Mouse (Mus musculus) cerebellum, postnatal 10 days (tissue): ENCODE data around the gene Fosl2.
"Not testable (repeated sequence)": the region's sequence is repeated elsewhere in the genome, so short reads cannot be mapped to it uniquely, and the experiment has no call there.

Source experiments
- DNase-seq, 2 experiments: peaks; one replicate each; pipeline ENCODE4 v3.0.0; 2021; ENCODE audit warnings: mixed read lengths in 2 of 2

Gene Fosl2

GRCm38 (mm10) chr5:32134051-32134732 is 1.4 kb upstream of the Fosl2 start:
- DNase-seq = peak in 1 of 2 experiments; percentile 35

GRCm38 (mm10) chr5:32134903-32135335 is 682 bp upstream of the Fosl2 start:
- DNase-seq = no peak

GRCm38 (mm10) chr5:32136301-32136863 is 781 bp downstream of the Fosl2 start:
- peak; percentile 69 to 70 for DNase-seq

DNA sequence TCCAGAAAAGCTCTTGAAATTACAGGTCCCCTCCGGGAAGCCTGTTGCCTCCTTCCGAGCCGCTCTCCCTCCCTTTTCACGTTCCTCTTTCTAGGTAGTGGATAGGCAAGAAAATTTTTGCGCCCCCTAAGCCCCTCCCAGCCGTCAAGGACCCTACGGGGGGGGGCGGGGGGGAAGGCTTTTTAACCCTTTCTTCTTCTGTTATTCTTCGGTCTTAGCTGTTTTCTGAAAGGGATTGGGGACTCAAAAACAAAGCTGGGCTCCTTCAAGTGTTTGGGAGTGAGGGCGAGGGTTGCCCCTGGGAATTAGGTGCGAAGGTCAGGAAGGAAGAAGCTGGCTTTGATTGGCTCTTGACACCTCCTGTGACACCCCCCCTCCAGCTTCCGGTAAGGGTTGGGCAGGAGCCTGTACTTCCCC is 1.5 kb downstream of the Fosl2 start:
- DNase-seq = peak in 1 of 2 experiments; percentile 47

GRCm38 (mm10) chr5:32138446-32139195 is 3.0 kb downstream of the Fosl2 start:
- DNase-seq = no peak

DNA sequence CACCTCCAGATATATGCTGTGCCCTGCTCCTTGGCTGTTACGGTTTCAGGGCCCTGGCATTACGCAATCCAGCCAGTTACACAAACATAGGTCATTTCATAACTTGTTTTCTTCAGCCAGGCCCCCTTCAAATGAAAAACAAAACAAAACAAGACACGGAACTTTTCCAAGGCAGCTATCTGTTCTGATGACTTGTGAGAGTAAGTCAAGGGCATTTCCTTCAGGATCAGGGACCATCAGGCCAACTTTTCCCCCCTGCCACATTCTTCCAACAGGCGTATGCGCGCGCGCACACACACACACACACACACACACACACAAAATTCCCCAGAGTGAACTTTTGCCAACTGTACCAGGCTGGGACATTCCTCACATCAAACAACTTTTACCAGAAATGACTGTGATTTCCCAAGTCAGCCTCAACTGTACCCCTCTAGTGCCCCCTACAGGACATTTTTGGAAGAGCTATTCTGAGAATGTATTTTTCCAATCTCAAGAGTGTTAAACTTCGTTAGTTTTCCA is 4.0 kb downstream of the Fosl2 start:
- peak; percentile 67 to 91 for DNase-seq

DNA sequence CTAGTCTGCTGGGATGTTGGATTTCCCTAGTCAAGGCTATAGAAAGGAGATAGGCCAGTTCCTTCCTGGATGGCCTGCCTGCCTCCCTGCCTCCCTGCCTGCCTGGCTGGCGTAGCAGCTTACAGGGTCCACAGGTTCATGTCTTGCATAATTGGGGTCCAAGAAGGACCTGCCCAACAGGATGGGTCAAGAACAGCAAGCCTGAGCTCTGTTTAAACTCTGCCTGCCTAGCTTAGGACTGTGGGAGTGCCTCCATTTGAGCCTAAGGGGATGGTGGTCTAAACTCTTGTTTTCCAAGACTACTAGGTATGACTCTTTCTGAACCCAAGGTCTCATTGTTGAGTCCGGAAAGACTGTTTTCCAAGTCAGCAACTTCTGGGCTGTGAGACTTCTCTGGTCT is 6.3 kb downstream of the Fosl2 start:
- DNase-seq = no peak

- DNase-seq = no peak
Measured at GRCm38 (mm10) chr5:32143433-32143970, 7.9 kb downstream of the Fosl2 start.

DNA sequence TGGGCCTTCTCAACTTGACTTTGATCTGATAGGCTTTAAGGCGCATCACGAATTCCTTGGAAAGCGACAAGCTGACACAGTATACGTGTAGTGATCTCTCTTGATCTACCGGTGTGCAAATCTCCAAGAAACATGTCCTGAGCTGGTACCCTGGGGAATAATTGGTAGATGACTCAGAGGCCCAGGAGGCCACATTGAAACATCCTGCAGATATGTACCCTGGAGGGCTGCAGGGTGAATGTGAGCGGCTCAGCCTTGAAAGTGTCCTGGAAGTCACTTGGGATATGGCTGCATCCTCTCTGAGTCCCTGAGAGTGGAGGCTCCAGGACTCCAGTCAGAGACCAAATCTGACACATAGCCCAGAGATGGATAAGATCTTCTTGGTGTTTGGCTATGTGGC is 10.7 kb downstream of the Fosl2 start:
- DNase-seq = no peak

DNA sequence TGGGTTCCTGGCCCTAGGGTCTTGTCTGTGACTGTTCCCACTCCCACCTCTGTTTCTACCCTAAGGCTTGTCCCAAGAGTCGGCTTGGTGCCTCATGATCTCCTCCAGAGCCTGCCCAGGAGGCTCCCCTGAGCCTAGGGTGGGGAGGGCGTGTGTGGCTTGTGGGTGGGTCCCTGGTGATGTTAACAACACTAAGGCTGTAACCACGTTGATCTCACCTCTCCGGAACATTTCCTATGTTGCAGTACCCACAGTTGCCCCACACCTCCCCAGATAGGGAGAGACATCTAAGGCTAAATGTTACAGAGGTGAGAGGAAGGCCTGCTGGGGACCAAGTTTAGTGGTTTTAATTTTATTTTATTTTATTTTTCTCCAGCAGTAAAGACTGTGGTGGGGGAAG is 13.0 kb downstream of the Fosl2 start:
- no peak for DNase-seq

DNA sequence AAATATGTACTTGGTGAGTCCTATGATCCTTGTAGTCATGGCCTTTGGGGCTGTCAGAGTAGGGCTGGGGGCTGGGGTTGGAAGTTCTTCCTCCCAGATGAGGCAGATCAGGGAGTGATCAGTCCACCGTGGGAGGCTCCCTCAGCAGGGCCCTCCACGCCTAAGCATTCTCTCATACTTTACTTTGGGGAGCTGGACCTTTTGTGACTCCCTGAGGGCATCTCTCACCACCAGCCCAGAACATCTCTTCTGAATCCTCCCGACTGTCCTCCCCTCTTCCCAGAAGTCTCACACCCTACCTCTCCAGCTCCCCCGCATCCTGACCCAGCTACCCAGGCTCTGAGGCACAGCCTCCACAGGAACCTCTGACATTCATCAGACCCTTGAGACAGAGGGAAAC is 15.6 kb downstream of the Fosl2 start:
- DNase-seq = no peak

GRCm38 (mm10) chr5:32152725-32153417 is 17.3 kb downstream of the Fosl2 start:
- DNase-seq = no peak

- no peak for DNase-seq
Measured at GRCm38 (mm10) chr5:32153418-32153740, 17.8 kb downstream of the Fosl2 start.

GRCm38 (mm10) chr5:32153791-32154490 is 18.3 kb downstream of the Fosl2 start:
- DNase-seq = peak; percentile 74 to 76

- no peak for DNase-seq
Measured at GRCm38 (mm10) chr5:32154931-32155688, 19.5 kb downstream of the Fosl2 start.

DNA sequence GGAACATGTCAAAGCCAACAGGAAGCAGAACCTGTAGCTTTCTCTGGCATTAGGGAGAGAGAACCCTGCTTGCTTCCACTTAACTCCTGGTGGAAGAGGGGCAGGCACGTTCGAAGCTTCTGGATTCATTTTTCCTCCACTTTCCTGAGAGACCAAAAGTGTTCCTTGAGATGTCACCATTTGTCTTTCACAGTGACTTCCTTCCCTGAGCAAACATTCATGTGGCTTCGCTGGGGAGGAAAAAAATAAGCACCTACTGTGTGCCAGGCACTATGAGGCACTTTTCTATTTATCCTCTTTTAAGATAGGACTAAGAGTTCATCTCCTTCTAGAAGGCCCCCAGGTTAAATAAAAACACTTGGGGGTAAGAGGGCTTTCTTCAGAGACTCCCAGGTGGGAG is 20.3 kb downstream of the Fosl2 start:
- DNase-seq = no peak

DNA sequence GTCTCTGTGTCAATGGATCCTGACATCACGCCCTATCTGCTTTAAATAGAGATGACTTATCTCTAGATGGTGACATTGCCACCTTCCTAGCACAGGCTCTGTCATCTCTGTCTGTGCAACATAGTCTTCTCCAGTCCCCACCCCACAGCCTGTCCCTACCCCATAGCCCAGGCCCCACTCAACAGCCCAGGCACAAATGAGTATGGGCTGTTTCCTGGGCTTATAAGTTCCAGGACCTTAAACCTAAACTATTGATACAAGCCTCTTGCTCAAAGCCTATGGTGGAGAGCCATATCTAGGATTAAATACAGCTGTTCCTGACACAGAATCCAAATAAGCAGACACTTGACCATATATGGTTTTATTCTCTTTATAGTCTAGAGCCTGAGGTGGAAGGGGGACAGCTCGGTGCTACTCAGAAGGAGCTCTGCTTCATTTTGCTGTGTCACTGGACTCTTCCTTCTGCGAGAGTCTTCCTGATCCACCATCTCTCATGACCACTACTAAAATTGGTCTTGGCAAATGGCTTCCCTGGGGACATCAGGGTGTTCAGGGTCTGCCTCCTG is 28.0 kb downstream of the Fosl2 start:
- DNase-seq = no peak

DNA sequence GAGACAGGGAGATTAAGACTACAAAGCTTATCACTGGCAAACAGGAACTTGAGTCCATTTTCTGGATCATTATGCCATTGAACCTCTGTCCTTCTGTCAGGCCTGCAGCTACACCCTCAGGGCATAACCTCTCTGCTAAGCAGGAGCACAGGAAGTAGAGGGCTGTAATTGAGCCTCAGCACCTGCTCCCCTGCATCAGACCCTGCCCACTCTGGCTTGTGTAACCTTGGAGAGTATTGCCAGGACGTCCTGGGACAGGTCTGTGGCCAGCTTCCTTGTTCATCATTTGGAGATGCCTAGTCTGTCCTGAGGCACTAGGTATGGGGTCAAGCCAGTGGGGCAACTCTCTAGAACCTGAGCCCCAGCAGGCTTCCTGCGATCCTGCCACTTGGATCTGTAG is 36.6 kb downstream of the Fosl2 start:
- no peak for DNase-seq

DNA sequence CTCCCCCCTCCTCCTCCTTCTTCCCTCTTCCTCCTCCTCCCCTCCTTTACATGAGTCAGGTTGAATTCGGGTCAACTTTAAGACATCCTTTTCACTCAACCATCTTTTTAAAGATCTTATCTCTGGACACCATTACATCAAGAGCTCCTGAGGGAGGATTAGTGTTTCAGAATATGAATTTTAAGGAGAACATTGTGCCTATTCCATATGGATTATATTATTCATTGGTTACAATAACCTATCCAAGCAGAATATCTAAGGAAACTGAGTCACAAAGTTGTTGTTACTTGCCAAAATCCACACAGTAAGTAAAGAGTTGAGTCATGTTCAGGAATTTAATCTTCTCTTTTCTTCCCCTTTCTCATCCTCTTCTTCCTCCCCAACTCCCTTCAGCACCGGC is 41.2 kb downstream of the Fosl2 start:
- DNase-seq = no peak

GRCm38 (mm10) chr5:32177737-32178136 is 42.1 kb downstream of the Fosl2 start:
- DNase-seq = no peak

GRCm38 (mm10) chr5:32178720-32179119 is 43.1 kb downstream of the Fosl2 start:
- not testable (repeated sequence) for DNase-seq
